Mouse (Mus musculus): ENCODE data around the gene AU022252. TPM values are rescaled to one million over a fixed set of nuclear protein-coding genes. Genes with fewer than 3 reads are reported as not detected.
A peak's percentile ranks its signal among the peaks of the same experiment; 100 is the strongest.

The AU022252 gene
- polyA plus RNA-seq, 1 experiment from 2014 or later = 34.4 TPM

DNA sequence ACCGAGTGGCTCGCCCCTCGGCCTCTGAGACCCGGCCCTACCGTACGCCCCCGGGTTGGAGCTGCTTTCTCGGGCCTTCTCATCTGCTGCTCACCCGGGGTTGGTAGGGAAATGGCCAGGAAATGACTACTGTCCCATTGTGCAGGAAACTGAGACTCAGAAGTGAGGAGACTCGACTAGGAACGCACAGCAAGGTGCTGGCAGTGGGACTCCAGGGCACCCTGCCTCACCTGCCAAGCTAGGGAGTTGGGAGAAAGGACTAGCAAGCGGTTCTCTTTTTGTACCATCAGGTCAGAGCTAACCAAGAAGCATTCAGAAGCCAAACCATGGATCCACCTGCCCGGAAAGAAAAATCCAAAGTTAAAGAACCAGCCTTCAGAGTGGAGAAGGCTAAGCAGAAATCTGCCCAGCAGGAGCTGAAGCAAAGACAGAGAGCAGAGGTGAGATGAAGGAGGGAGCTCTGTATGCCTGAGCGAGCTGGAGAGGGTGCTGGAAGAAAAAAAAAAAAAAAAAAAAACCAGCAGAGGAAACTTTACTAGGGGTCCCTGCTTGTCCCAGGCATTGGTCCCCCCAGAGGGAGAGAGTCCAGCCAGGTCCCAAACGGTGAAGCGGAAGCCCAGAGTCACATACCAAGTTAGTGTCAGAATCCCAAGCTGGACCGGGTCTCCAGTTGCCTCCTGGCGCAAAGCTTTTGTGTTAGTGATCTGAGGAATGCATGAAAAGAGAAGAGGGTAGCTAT, 36.8 kb downstream of the AU022252 start:
- Histone ChIP-seq H3K4me2 (replicated peaks) (peak overlapping the region; percentile 70), H3K27me3 (no peaks in the 10 kb centered on the region), H3K36me3 (peaks cover 4% of the 10 kb centered on the region), H3K4me3 (peak overlapping the region; percentile 82), H3K9ac (replicated peaks) (peak overlapping the region; percentile 85), H3K9me3 (no peaks in the 10 kb centered on the region), H3K27ac (replicated peaks) (peak overlapping the region; percentile 69), H3K4me1 (peaks cover 27% of the 10 kb centered on the region)
- WGBS = 6% methylated on average over 18 of the region's 18 CpGs
- peak; percentile 3 for ATAC-seq (ENCODE audit: low FRiP score, low read depth)

- Histone ChIP-seq H3K27me3 (no peaks in the 10 kb centered on the region), H3K4me2 (replicated peaks) (peak within 1 kb of the TSS; percentile 70), H3K4me1 (peaks cover 27% of the 10 kb centered on the region), H3K4me3 (peak within 1 kb of the TSS; percentile 82), H3K36me3 (no peaks in the 10 kb centered on the region), H3K9ac (replicated peaks) (peak within 1 kb of the TSS; percentile 85), H3K9me3 (no peaks in the 10 kb centered on the region), H3K27ac (replicated peaks) (peak within 1 kb of the TSS; percentile 69)
- WGBS = under 1% methylated on average over 42 of the region's 47 CpGs
- peak; percentile 92 for ATAC-seq (ENCODE audit: low FRiP score, low read depth)
Measured at GRCm38 (mm10) chr4:119194909-119195581, 37.5 kb downstream of the AU022252 start, which contains the start of gene Svbp. Gene Svbp, plus strand, starts transcription at chr4:119195306.

DNA sequence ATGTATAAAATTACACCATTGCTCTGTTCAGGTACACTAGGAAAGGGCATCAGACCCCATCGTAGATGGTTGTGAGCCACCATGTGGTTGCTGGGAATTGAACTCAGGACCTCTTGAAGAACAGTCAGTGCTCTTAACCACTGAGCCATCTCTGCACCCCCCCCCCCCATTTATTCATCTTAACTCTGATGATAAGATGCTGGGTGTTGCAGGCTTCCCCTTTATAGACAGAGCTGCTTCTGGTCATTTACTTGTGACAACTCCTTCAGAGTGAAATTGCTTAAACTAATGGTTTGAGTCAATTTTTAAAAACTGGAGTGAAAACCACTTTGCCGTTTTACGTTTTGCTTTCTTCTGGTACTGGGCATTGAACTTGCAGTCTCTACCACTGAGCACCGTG, 39.8 kb downstream of the AU022252 start:
- no peak overlapping the region for H3K4me2 ChIP-seq (replicated peaks)
- H3K9ac ChIP-seq (replicated peaks) = no peak overlapping the region
- no peak for ATAC-seq (ENCODE audit: low FRiP score, low read depth)

DNA sequence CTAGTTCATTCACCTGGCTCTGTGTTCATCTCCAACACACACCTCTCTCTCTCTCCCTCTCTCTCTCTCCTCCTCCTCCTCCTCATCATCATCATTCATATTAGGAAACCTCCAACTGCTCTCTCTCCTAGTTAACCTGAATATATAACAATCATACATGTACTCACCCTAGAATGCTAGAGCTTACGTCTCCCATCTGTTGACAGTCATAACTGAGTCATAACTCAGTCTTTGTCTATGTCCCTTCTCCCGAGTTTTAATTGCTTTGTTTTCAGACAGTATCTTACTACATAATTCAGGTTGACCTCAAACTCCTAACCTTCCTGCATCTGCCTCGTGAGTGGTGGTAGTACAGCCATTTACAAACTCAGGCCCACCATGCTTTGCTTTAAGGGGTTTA, 41.2 kb downstream of the AU022252 start:
- Histone ChIP-seq H3K9ac (replicated peaks) (no peak overlapping the region), H3K4me3 (no peak overlapping the region), H3K4me2 (replicated peaks) (no peak overlapping the region), H3K27ac (replicated peaks) (no peak overlapping the region), H3K9me3 (no peaks in the 10 kb centered on the region), H3K36me3 (no peaks in the 10 kb centered on the region), H3K4me1 (peaks cover 5% of the 10 kb centered on the region), H3K27me3 (no peaks in the 10 kb centered on the region; the same call in 1 of the 2 replicates)
- WGBS = 75% methylated on average over 3 of the region's 3 CpGs
- ATAC-seq (ENCODE audit: low FRiP score, low read depth) = no peak

More for the DNA sequence above, 39.8 kb downstream of the AU022252 start:
- Histone ChIP-seq H3K27me3 (no peaks in the 10 kb centered on the region; the same call in 1 of the 2 replicates), H3K36me3 (no peaks in the 10 kb centered on the region), H3K27ac (replicated peaks) (no peak overlapping the region), H3K4me1 (peaks cover 19% of the 10 kb centered on the region), H3K4me3 (no peak overlapping the region), H3K9me3 (no peaks in the 10 kb centered on the region)
- 93% methylated on average over 4 of the region's 4 CpGs for WGBS

DNA sequence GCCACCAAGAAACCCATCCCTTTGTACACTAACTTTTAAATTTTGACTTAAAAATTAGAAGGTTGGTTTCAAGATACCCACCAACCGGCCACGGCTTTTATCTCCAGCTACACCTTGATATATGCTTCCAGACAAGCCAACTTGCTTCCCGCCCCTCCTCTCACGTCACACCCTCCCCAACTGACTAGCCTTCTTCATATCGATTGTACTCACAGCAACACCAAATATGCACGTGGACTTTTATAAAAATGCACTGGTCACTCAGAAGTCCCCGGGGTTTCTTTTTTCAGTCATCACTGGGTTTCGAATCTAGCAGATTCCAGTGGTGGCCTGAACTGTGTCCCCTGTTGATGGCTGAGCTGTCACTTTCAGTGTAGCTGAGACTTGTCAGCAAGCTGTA, 41.9 kb downstream of the AU022252 start:
- Histone ChIP-seq H3K36me3 (no peaks in the 10 kb centered on the region), H3K9ac (replicated peaks) (no peak overlapping the region), H3K4me1 (no peaks in the 10 kb centered on the region; the same call in none of the 2 replicates), H3K4me3 (no peak overlapping the region), H3K9me3 (no peaks in the 10 kb centered on the region), H3K27me3 (no peaks in the 10 kb centered on the region; the same call in 1 of the 2 replicates), H3K27ac (replicated peaks) (no peak overlapping the region), H3K4me2 (replicated peaks) (no peak overlapping the region)
- no peak for ATAC-seq (ENCODE audit: low FRiP score, low read depth)
- WGBS = 86% methylated on average over 8 of the region's 8 CpGs

DNA sequence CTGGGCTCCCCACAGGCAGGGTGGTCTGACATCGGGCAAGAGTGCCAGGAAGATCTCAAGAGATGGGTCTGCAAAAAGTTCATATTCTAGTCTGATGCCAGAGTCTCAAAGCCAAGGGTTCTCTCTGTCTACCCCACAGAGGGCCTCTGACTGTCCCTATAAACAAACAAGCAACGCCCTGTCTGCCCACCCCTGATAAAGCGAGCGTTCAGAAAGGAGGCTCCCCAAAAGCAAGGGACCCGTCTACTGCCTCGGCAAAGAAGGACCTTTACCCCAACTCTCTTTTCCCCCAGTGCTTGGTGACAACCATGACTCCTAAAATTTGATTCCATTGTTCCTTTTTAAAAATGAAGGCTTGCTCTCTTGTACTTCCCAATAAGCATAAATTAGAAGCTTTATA, 42.6 kb downstream of the AU022252 start, which contains the start of gene Ermap:
Gene Ermap, minus strand, starts transcription at position 148 of the 400 bp plus-strand sequence.
- no peaks in the 10 kb centered on the region for H3K9me3 ChIP-seq
- ATAC-seq (ENCODE audit: low FRiP score, low read depth) = no peak
- 60% methylated on average over 6 of the region's 6 CpGs for WGBS
- no peak within 1 kb of the TSS for H3K4me2 ChIP-seq (replicated peaks)
- H3K4me3 ChIP-seq = no peak within 1 kb of the TSS
- H3K9ac ChIP-seq (replicated peaks) = no peak within 1 kb of the TSS
- H3K27ac ChIP-seq (replicated peaks) = 0 out of 2 replicates have a peak within 1 kb of the TSS, but pooled peaks have one; percentile 25
- H3K4me1 ChIP-seq = no peaks in the 10 kb centered on the region; the same call in 1 of the 2 replicates
- no peaks in the 10 kb centered on the region for H3K36me3 ChIP-seq
- no peaks in the 10 kb centered on the region; the same call in 1 of the 2 replicates for H3K27me3 ChIP-seq

DNA sequence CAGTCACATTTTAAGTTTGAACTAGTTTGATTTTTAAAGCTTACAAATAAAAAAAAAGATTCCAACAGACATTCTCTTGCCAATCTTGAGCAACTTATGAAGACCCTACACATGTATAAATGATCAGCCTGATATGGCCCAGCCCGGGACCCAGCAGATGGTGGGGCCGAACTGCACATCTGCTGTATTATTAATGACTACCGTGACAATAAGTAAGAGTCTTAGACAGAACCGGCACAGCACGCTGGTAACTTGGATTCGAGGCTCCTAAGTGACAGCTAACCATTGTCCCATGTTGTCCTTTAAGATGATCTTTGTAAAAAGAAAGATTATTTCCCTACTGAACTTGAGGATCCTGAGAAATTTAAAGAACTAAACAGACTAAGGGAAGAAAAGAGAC, 43.1 kb downstream of the AU022252 start:
- H3K9ac ChIP-seq (replicated peaks) = no peak overlapping the region
- H3K27ac ChIP-seq (replicated peaks) = 0 out of 2 replicates have a peak overlapping the region, but pooled peaks have one; percentile 25
- no peak overlapping the region for H3K4me3 ChIP-seq
- no peak for ATAC-seq (ENCODE audit: low FRiP score, low read depth)
- H3K4me1 ChIP-seq = no peaks in the 10 kb centered on the region; the same call in 1 of the 2 replicates
- WGBS = 44% methylated on average over 6 of the region's 6 CpGs
- no peaks in the 10 kb centered on the region; the same call in 1 of the 2 replicates for H3K27me3 ChIP-seq
- no peaks in the 10 kb centered on the region for H3K9me3 ChIP-seq
- no peak overlapping the region for H3K4me2 ChIP-seq (replicated peaks)
- H3K36me3 ChIP-seq = no peaks in the 10 kb centered on the region

DNA sequence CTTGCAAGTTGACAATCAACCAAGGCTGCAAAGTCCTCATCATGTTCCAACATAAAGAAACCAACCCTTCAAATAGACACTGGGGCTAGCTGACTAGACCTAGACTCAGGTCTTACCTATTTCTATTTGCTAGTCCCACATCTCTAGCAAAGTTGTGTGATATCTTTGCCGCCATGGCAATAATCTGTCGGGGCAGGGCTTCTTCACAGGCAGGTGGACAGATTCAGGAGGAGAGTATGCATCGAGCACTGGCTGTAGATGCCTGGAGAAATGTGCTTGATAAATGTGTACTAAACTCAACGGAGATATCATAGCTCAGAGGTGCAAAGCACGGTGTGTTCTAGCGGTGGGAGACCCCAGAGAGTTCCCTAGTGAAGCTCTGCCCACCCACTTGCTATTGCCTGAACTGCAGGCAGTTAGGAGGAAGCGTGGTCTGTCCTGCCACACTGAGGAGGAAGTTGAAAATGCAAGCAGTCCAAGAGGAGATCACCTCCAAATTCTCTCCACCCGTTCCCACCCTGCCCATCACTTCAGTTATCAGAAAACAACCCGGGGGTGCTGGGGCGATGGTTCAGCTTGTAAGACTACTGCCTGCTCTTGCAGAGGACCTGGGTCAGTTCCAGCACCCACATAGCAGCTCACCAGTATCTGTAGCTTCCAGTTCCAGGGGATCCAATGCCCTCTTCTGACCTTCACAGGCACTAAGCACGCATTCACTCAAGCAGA, 44.3 kb downstream of the AU022252 start:
- H3K4me3 ChIP-seq = no peak overlapping the region
- H3K4me1 ChIP-seq = no peaks in the 10 kb centered on the region; the same call in 1 of the 2 replicates
- no peak overlapping the region for H3K4me2 ChIP-seq (replicated peaks)
- WGBS = 64% methylated on average over 11 of the region's 11 CpGs
- H3K36me3 ChIP-seq = no peaks in the 10 kb centered on the region
- ATAC-seq (ENCODE audit: low FRiP score, low read depth) = no peak
- no peak overlapping the region for H3K27ac ChIP-seq (replicated peaks)
- H3K9me3 ChIP-seq = no peaks in the 10 kb centered on the region
- H3K27me3 ChIP-seq = no peaks in the 10 kb centered on the region; the same call in 1 of the 2 replicates
- no peak overlapping the region for H3K9ac ChIP-seq (replicated peaks)

DNA sequence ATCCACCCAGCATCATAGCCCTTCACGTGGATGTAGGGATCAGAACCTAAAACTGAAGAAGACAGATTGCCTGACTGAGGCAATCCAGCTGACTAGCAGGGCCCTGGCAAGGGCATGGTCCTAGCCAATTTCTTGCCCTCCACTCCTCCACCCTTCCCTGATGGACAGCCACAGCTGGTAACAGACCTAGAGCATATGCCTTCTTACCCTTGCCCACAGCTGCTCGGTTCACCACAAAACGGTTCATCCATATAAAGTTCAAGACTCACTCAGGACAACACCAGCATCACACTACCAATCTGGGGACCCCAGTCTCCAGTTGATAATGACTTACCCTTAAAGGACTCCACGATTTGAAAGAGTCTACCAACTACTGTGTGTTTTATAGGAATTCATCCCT, 46.7 kb downstream of the AU022252 start:
- no peaks in the 10 kb centered on the region; the same call in 1 of the 2 replicates for H3K4me1 ChIP-seq
- no peaks in the 10 kb centered on the region for H3K36me3 ChIP-seq
- H3K27ac ChIP-seq (replicated peaks) = no peak overlapping the region
- H3K4me3 ChIP-seq = no peak overlapping the region
- H3K4me2 ChIP-seq (replicated peaks) = no peak overlapping the region
- H3K9me3 ChIP-seq = no peaks in the 10 kb centered on the region
- H3K9ac ChIP-seq (replicated peaks) = no peak overlapping the region
- no peak for ATAC-seq (ENCODE audit: low FRiP score, low read depth)
- WGBS = 82% methylated on average over 4 of the region's 4 CpGs
- H3K27me3 ChIP-seq = no peaks in the 10 kb centered on the region; the same call in 1 of the 2 replicates

DNA sequence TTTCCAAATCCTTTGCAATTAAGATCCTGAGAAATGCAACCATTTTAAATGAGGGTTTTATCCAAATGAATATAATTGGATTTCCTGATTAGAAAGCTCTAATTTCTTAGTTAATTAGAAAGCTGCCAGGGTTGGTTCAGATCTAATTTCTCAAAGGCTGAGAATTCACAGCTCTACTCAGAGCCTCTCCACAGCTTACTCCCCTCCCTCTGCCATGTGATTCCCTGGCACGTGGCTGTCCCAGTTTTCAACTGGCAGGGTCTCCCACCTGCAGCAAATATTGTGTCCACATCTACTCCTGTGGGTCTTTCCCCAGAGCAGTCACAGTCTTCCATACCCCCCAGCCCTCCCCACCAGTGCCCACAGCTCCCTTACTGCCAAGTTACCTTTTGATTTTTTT, 49.0 kb downstream of the AU022252 start:
- H3K4me1 ChIP-seq = no peaks in the 10 kb centered on the region
- no peaks in the 10 kb centered on the region for H3K36me3 ChIP-seq
- no peak overlapping the region for H3K27ac ChIP-seq (replicated peaks)
- no peak for ATAC-seq (ENCODE audit: low FRiP score, low read depth)
- no peaks in the 10 kb centered on the region; the same call in 1 of the 2 replicates for H3K27me3 ChIP-seq
- no peak overlapping the region for H3K9ac ChIP-seq (replicated peaks)
- H3K9me3 ChIP-seq = no peaks in the 10 kb centered on the region
- WGBS = 63% methylated on average over 1 of the region's 1 CpGs
- no peak overlapping the region for H3K4me3 ChIP-seq
- no peak overlapping the region for H3K4me2 ChIP-seq (replicated peaks)

- ATAC-seq (ENCODE audit: low FRiP score, low read depth) = no peak
- Histone ChIP-seq H3K27me3 (no peaks in the 10 kb centered on the region), H3K9me3 (no peaks in the 10 kb centered on the region), H3K4me2 (replicated peaks) (no peak overlapping the region), H3K4me3 (no peak overlapping the region), H3K27ac (replicated peaks) (no peak overlapping the region), H3K9ac (replicated peaks) (no peak overlapping the region), H3K36me3 (no peaks in the 10 kb centered on the region), H3K4me1 (no peaks in the 10 kb centered on the region)
- 92% methylated on average over 9 of the region's 9 CpGs for WGBS
Measured at GRCm38 (mm10) chr4:119181456-119181855, 51.1 kb downstream of the AU022252 start.
